Mouse (Mus musculus) neural tube, embryonic 12.5 days (tissue): ENCODE results near the gene Acvr1. TPM values are rescaled to one million over a fixed set of nuclear protein-coding genes. Genes with fewer than 3 reads are reported as not detected.

ENCODE experiments used
- ATAC-seq: fragments of 200-750 bp; cut with Nextera tagmentation; 2 replicates; pipeline ENCODE4 v1.8.0; 2017; ENCODE audit warnings: low read depth, mild to moderate bottlenecking, moderate TSS enrichment, moderate library complexity; ENCODE audit not compliant: low FRiP score
- H3K27ac ChIP-seq: fragments of 300-500 bp; sonication (generic); 2 replicates; pipeline ENCODE4 v1.5.1; 2016
- H3K27me3 ChIP-seq: fragments of 300-500 bp; sonication (generic); replicated peaks from 2 replicates; pipeline ENCODE4 v1.6.1; 2016; ENCODE audit warnings: mild to moderate bottlenecking
- H3K36me3 ChIP-seq: fragments of 300-500 bp; sonication (generic); 2 replicates; pipeline ENCODE4 v1.6.1; 2016; ENCODE audit warnings: mild to moderate bottlenecking
- H3K4me1 ChIP-seq: fragments of 300-500 bp; sonication (generic); 2 replicates; pipeline ENCODE4 v1.6.1; 2016
- H3K4me2 ChIP-seq: fragments of 300-500 bp; sonication (generic); replicated peaks from 2 replicates; pipeline ENCODE4 v1.6.1; 2016; ENCODE audit warnings: mild to moderate bottlenecking
- H3K4me3 ChIP-seq: fragments of 300-500 bp; sonication (generic); 2 replicates; pipeline ENCODE4 v1.5.1; 2016
- H3K9ac ChIP-seq: fragments of 300-500 bp; sonication (generic); 2 replicates; pipeline ENCODE4 v1.6.1; 2016; ENCODE audit warnings: mild to moderate bottlenecking
- H3K9me3 ChIP-seq: fragments of 300-500 bp; sonication (generic); 2 replicates; pipeline ENCODE4 v1.6.1; 2016; ENCODE audit warnings: mild to moderate bottlenecking
- WGBS: fragments of 180-500 bp; shearing (Covaris S2); methylation state at CpG from one replicate; pipeline ENCODE4 v1.1.7; 2016; 5-methylcytosine and 5-hydroxymethylcytosine counted together
- polyA plus RNA-seq: library from polyadenylated mRNA; unstranded; fragments of >200 nt; fragmentation: Nextera tagmentation; extraction: Ambion mirVana; gene quantifications from 2 replicates; pipeline ENCODE4 v1.2.1, GENCODE M21; 2016

The Acvr1 gene
- polyA plus RNA-seq, 1 experiment from 2014 or later = 4.6 TPM

DNA sequence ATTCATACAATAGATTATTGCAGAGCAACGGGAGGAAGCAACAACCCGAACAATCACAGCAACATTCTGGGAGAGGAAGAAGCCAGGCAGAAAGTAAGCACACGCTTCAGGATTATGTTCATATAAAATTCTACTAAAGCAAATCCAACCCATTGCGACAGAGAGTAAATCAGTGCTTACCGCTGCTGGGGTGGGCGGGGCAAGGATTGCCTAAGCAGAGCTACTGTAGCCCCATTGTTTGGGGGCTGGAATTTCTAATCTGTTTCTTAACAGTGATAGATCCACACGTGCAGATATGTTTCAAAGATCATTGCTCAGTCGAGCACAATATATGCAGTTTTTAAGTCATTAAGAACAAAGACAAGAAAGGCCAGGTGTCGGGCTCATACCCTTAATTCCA lies 149.3 kb downstream of the Acvr1 start:
- Histone ChIP-seq H3K4me1 (no peaks in the 10 kb centered on the region), H3K27ac (no peak overlapping the region), H3K36me3 (no peaks in the 10 kb centered on the region), H3K4me3 (no peak overlapping the region), H3K27me3 (no peaks in the 10 kb centered on the region), H3K9ac (no peak overlapping the region), H3K4me2 (no peak overlapping the region), H3K9me3 (no peaks in the 10 kb centered on the region)
- WGBS = 89% methylated on average over 9 of the region's 9 CpGs
- ATAC-seq = no peak

DNA sequence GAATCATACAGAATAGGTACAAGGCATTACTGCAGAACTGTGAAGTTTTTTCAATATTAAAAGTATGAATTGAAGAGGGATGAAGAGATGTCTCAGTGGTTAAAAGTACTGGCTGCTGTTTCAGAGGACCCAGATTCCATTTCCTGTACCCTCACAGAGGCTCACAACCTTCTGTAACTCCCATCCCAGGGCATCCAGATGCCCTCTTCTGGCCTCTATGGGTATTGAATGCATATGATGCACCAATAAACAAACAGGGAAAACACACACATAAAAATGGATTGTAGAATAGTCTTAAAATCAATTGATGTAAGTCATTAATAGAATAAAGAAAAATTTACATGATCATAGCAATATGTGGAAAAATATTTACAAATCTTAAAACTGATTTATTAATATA lies 151.9 kb downstream of the Acvr1 start:
- Histone ChIP-seq H3K27me3 (no peaks in the 10 kb centered on the region), H3K4me2 (no peak overlapping the region), H3K4me3 (no peak overlapping the region), H3K4me1 (no peaks in the 10 kb centered on the region), H3K9me3 (no peaks in the 10 kb centered on the region), H3K9ac (no peak overlapping the region), H3K27ac (no peak overlapping the region), H3K36me3 (no peaks in the 10 kb centered on the region)
- ATAC-seq = no peak

DNA sequence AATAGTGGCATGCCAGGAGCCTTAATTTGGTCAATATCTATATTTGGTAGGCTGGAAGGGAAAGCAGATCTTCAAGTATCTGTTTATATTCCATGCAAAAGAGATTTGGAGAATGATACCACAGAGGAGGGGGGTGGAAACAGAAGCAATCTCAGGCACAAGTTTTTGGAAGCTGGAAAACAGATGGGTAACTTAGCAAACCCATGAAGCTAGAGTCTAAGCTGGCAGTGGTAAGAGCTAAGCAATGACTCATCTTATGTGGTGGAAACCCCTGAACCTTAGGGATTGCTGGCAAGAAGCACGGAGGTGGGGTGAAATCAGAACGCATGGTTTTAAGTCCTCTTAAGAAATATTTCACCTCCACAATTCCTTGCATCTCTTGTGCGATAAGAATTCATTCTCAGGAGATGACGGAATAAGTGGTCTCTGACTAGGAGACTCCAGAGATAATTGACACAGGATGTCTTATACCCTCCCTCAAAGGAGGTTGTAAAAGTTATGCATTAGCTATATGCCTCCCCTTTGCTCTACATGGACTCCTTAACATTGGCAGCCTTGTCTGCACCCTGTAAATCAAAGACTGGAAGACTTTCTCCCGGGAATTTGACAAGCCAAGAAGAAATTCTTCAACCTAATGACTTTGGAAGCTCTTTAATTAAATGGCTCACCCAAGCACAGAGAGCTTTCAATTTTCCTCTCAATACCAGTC lies 157.9 kb downstream of the Acvr1 start:
- H3K27ac ChIP-seq = no peak overlapping the region
- no peaks in the 10 kb centered on the region for H3K4me1 ChIP-seq
- H3K36me3 ChIP-seq = no peaks in the 10 kb centered on the region
- H3K9me3 ChIP-seq = no peaks in the 10 kb centered on the region
- H3K9ac ChIP-seq = no peak overlapping the region
- no peak overlapping the region for H3K4me3 ChIP-seq
- no peak for ATAC-seq
- 76% methylated on average over 5 of the region's 5 CpGs for WGBS
- H3K27me3 ChIP-seq = no peaks in the 10 kb centered on the region
- no peak overlapping the region for H3K4me2 ChIP-seq

DNA sequence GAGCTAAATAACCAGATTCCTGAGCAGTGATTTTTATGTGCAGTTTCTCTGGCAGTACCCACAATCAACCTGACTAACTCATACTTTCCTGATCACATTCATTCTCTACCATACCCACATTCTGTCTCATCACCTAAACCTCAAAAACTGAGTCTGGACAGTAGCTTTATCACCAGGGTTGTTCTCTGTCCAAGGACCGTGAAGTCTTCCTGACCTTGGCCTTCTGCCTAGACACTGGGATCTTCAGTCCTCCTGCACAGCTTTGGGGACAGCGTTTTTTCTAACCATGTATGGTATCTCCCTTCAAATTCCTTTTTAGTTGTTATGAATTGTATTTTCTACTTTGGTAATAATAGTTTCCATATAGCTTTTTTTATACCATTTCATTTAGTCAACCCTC lies 163.5 kb downstream of the Acvr1 start:
- no peak overlapping the region for H3K9ac ChIP-seq
- 93% methylated on average over 2 of the region's 2 CpGs for WGBS
- H3K27me3 ChIP-seq = no peaks in the 10 kb centered on the region
- no peaks in the 10 kb centered on the region for H3K36me3 ChIP-seq
- no peaks in the 10 kb centered on the region for H3K4me1 ChIP-seq
- no peaks in the 10 kb centered on the region for H3K9me3 ChIP-seq
- no peak overlapping the region for H3K4me3 ChIP-seq
- no peak for ATAC-seq
- H3K27ac ChIP-seq = no peak overlapping the region
- no peak overlapping the region for H3K4me2 ChIP-seq

DNA sequence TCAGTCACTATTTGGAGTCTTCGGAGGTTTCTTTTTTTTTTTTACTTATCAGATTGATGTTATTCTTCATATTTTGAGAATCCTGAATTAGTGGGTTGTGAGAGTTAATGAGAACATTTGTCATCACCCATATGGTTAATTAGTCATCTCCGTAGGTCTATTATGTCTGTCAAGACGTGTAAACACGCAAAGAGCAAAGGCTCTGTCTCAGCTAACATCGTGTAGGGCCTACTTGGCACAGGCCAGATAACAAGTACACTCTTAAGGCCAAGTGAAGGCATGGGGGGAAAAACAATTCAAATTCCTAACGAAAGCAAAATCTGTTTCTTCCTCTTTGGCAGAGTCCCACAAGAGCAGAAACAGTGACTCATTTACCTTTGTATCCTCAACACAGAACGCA lies 178.4 kb downstream of the Acvr1 start:
- no peak overlapping the region for H3K4me2 ChIP-seq
- H3K9me3 ChIP-seq = no peaks in the 10 kb centered on the region
- H3K9ac ChIP-seq = no peak overlapping the region
- no peaks in the 10 kb centered on the region for H3K4me1 ChIP-seq
- ATAC-seq = no peak
- no peaks in the 10 kb centered on the region for H3K27me3 ChIP-seq
- H3K27ac ChIP-seq = no peak overlapping the region
- WGBS = 88% methylated on average over 7 of the region's 7 CpGs
- no peak overlapping the region for H3K4me3 ChIP-seq
- no peaks in the 10 kb centered on the region for H3K36me3 ChIP-seq

DNA sequence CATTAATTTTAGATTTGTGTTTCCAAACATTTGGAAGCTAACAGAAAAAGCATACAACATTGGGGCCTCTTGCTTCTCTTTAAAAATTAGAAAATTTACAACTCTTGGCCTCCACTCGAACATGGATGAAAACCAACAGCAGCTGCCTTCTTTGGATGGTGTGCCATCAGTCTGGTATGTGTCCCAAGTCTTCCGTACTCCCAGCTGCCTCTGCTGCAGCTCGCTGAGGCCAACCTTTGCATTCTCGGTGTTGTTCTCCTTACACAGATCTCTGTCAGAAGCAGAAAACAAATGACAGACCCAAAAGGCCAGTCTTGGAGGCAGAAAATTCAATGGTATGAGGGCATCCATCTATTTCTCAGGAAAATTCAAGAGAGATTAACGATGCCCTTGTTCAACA lies 186.9 kb downstream of the Acvr1 start:
- Histone ChIP-seq H3K27me3 (no peaks in the 10 kb centered on the region), H3K4me2 (no peak overlapping the region), H3K9me3 (no peaks in the 10 kb centered on the region), H3K4me1 (no peaks in the 10 kb centered on the region), H3K4me3 (no peak overlapping the region), H3K36me3 (no peaks in the 10 kb centered on the region), H3K9ac (no peak overlapping the region), H3K27ac (no peak overlapping the region)
- ATAC-seq = no peak
- WGBS = 68% methylated on average over 5 of the region's 5 CpGs

DNA sequence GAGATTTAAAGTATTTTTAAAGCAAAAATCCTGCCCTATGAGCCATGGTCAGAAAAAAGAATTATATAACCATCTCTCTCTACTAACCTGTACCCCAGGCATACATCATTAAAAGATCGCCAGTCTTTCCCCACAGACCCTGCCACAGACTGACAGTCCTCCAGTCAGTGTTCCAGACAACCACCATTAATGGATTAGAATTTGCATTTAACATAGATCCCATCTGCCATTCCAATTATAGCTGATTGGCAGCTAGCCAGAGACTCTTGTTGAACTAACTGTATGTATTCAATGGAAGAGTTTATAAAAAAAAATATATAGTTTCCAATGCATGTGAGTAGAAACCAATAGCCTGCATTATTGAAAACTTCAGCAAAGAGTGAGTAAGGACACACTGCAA lies 187.5 kb downstream of the Acvr1 start:
- H3K4me1 ChIP-seq = no peaks in the 10 kb centered on the region
- no peak overlapping the region for H3K4me3 ChIP-seq
- no peak overlapping the region for H3K4me2 ChIP-seq
- 54% methylated on average over 1 of the region's 1 CpGs for WGBS
- H3K27ac ChIP-seq = no peak overlapping the region
- H3K9me3 ChIP-seq = no peaks in the 10 kb centered on the region
- H3K27me3 ChIP-seq = no peaks in the 10 kb centered on the region
- no peak overlapping the region for H3K9ac ChIP-seq
- H3K36me3 ChIP-seq = no peaks in the 10 kb centered on the region
- ATAC-seq = 0 out of 2 replicates have a peak, but pooled peaks have one; percentile 39

DNA sequence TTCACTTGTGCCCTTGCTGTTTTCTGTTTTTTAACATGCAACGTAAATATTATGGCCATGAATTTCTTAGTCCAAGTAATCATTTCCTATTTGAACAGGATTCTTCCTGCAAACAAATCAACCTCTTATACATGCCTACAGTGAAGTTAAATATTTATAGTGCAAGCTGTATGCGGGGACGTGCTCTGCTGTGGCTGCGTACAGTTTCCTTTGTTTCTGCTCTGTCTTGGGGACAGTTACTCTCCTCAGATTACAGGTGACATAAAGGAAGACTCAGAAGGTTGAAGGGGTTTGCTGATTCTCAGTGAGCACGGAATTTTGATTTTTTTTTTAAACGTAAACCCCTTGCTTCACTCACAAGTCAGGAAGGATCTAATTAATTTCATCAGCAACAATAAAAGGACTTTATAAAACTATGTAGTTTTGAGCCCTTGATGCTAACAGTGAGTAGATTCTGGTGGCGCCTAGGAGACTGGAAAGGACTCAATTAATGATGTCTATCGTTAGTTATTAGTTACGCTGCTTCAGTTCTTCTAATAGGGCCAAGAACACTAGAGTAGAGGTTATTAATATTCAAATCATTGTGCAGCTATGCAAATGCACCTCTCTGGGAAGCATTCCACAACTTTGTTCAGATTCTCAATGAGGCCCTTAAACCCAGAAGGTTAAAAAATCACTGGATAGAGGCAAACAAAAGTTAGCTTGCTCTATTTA lies 189.4 kb downstream of the Acvr1 start:
- ATAC-seq = no peak

DNA sequence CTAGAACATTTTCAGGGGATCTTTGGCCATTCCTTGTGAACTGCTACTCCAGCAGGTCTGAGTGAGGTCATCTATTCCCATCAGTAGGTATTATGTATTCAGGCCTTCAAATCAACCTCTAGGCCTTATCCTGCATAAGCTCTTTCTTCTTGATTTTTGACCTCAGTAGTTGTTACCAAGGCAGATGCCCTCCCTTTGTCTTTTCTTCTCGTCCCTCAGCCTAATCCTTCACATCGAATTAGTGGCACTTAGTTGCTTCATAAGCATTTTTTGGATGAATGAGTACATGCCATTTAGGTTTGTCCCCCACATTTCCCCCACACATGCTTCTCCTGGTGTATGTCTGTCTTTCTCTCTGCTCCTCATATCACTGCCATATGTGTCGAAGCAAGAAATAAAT lies 200.8 kb downstream of the Acvr1 start:
- no peak overlapping the region for H3K27ac ChIP-seq
- H3K4me1 ChIP-seq = no peaks in the 10 kb centered on the region
- no peak overlapping the region for H3K9ac ChIP-seq
- no peaks in the 10 kb centered on the region for H3K27me3 ChIP-seq
- no peak overlapping the region for H3K4me2 ChIP-seq
- H3K4me3 ChIP-seq = no peak overlapping the region
- no peak for ATAC-seq
- WGBS = 74% methylated on average over 3 of the region's 3 CpGs
- no peaks in the 10 kb centered on the region for H3K9me3 ChIP-seq
- no peaks in the 10 kb centered on the region for H3K36me3 ChIP-seq

More for the DNA sequence above, 189.4 kb downstream of the Acvr1 start:
- no peak overlapping the region for H3K27ac ChIP-seq
- H3K4me3 ChIP-seq = no peak overlapping the region
- no peaks in the 10 kb centered on the region for H3K4me1 ChIP-seq
- H3K27me3 ChIP-seq = no peaks in the 10 kb centered on the region
- H3K36me3 ChIP-seq = no peaks in the 10 kb centered on the region
- no peaks in the 10 kb centered on the region for H3K9me3 ChIP-seq
- H3K4me2 ChIP-seq = no peak overlapping the region
- no peak overlapping the region for H3K9ac ChIP-seq
- 64% methylated on average over 9 of the region's 9 CpGs for WGBS

DNA sequence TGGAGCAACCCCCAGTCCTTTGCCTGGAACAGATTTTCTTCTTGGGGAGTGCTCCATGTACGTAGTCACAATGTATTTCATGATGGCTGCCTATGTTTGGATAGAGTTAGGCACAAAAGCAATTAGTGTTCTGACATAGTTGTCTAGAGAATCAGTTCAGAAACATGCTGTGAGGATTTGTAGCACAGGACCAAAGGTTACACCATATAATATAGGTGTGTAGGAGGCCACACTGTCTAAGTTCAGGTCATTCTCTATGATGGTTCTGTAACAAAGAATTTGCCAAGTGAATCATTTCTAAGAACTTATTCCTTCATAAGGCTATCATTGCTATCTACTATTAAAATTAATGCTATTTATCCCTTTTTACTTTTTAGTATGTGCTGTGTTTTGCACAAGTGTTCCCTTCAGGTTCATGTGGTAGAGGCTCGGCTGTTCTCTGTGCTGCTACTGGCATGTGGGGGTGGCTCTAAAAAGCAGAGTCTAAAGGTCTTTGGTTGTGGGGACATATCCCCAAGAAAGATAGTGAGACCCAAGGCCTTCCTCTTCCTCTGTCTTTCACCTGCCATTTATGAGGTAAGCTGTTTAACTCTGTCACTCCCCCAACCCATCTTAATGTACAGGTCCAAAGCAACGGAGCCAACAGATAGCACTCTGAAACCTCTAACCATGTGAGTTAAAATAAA lies 205.5 kb downstream of the Acvr1 start:
- peaks cover 12% of the 10 kb centered on the region for H3K27me3 ChIP-seq
- no peaks in the 10 kb centered on the region for H3K9me3 ChIP-seq
- H3K9ac ChIP-seq = no peak overlapping the region
- ATAC-seq = no peak
- no peak overlapping the region for H3K4me3 ChIP-seq
- whole genome bisulfite sequencing = 88% methylated on average over 3 of the region's 3 CpGs
- H3K4me2 ChIP-seq = no peak overlapping the region
- H3K27ac ChIP-seq = no peak overlapping the region
- H3K36me3 ChIP-seq = no peaks in the 10 kb centered on the region
- peaks cover 11% of the 10 kb centered on the region for H3K4me1 ChIP-seq

DNA sequence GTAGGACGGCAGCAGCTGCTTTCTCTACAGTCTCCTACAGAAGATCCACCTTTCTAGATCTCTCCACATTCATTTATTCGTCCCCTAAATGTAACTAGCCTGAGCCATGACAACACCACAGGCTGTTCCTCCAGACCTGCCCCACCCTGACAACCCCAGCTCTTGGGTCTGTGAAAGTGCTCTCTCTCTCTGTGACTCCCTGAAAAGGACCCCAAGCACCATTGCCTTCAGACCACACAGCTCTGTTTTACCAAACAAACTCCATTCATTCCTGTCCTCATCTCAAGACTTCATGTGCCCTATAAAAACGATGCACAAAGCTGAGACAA lies 208.9 kb downstream of the Acvr1 start:
- 11% methylated on average over 3 of the region's 3 CpGs for WGBS
- Histone ChIP-seq H3K9ac (peak overlapping the region; percentile 41; the same call in 1 of the 2 replicates), H3K27ac (no peak overlapping the region), H3K27me3 (peaks cover 15% of the 10 kb centered on the region), H3K4me3 (peak overlapping the region; percentile 53; the same call in 1 of the 2 replicates), H3K4me2 (peak overlapping the region; percentile 99), H3K9me3 (no peaks in the 10 kb centered on the region), H3K4me1 (peaks cover 11% of the 10 kb centered on the region), H3K36me3 (no peaks in the 10 kb centered on the region)
- ATAC-seq = peak; percentile 34

DNA sequence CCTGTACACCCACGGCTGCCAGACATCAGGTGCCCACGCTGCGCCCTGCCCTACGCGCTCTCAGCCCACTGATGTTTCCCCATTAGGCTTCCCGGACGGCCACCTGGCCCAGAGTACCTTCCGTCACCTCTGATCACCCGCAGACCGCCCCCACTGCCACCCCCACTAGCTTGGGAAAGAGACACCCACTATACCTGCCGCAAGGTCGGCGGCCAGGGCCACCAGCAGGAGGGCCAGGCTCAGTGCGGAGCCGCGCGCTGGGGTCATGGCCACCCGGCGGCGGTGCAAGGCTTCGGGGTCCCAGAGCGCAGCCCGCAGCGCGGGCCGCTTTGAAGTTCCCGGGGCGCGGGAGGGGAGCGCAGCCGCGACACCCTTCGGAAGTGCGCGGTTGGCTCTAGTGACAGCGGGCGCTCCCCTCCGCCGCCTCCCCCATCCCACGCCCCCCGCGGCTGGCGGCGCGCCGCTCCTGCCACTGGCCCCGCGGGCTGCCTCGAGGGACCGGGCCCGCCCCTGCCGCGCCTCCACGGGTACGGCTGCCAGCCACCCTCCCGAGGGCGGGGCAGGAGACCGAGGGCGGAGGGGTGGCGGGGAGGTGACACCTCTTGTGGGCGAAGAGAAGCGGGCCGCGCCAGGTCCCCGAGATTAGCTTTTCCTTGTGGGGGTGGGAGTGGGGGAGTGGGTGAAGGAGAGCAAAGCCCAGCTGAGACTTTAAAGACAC lies 209.4 kb downstream of the Acvr1 start, which contains the start of gene Acvr1c:
TSS of gene Acvr1c (minus strand) at position 482 of the 718 bp plus-strand sequence.
- Histone ChIP-seq H3K4me1 (peaks cover 11% of the 10 kb centered on the region), H3K27ac (no peak within 1 kb of the TSS), H3K4me3 (peak within 1 kb of the TSS; percentile 53), H3K4me2 (peak within 1 kb of the TSS; percentile 99), H3K9ac (peak within 1 kb of the TSS; percentile 41), H3K27me3 (peaks cover 15% of the 10 kb centered on the region), H3K9me3 (no peaks in the 10 kb centered on the region), H3K36me3 (no peaks in the 10 kb centered on the region)
- peak; percentile 75 for ATAC-seq
- 1% methylated on average over 60 of the region's 65 CpGs for WGBS
